Mouse (Mus musculus): ENCODE results near the gene Serpinb9b. TPM values are rescaled to one million over a fixed set of nuclear protein-coding genes. Genes with fewer than 3 reads are reported as not detected.

Serpinb9b gene
- polyA plus RNA-seq, 1 experiment from 2014 or later: 0.09 TPM

GRCm38 (mm10) chr13:33051697-33052096 lies 24.5 kb downstream of the Serpinb9b start:
- no peaks in the 10 kb centered on the region for H3K27me3 ChIP-seq (replicated peaks)
- H3K36me3 ChIP-seq: no peaks in the 10 kb centered on the region
- H3K27ac ChIP-seq: no peak overlapping the region
- H3K9me3 ChIP-seq: no peaks in the 10 kb centered on the region
- no peak for ATAC-seq (ENCODE audit: low FRiP score, low read depth)
- no peak overlapping the region for H3K4me2 ChIP-seq (replicated peaks)
- H3K4me3 ChIP-seq: no peak overlapping the region
- no peak overlapping the region for H3K9ac ChIP-seq
- 82% methylated on average over 3 of the region's 3 CpGs for WGBS
- H3K4me1 ChIP-seq: no peaks in the 10 kb centered on the region

- no peak overlapping the region for H3K9ac ChIP-seq
- ATAC-seq (ENCODE audit: low FRiP score, low read depth): no peak
- H3K9me3 ChIP-seq: no peaks in the 10 kb centered on the region
- no peaks in the 10 kb centered on the region for H3K27me3 ChIP-seq (replicated peaks)
- no peak overlapping the region for H3K27ac ChIP-seq
- no peak overlapping the region for H3K4me3 ChIP-seq
- 79% methylated on average over 1 of the region's 1 CpGs for WGBS
- H3K36me3 ChIP-seq: no peaks in the 10 kb centered on the region
- H3K4me2 ChIP-seq (replicated peaks): no peak overlapping the region
- no peaks in the 10 kb centered on the region for H3K4me1 ChIP-seq
Observed at GRCm38 (mm10) chr13:33063048-33063447, 35.8 kb downstream of the Serpinb9b start.

GRCm38 (mm10) chr13:33067387-33067977 lies 40.3 kb downstream of the Serpinb9b start:
- no peaks in the 10 kb centered on the region for H3K36me3 ChIP-seq
- H3K4me3 ChIP-seq: no peak overlapping the region
- H3K27me3 ChIP-seq (replicated peaks): no peaks in the 10 kb centered on the region
- H3K27ac ChIP-seq: no peak overlapping the region
- no peak overlapping the region for H3K4me2 ChIP-seq (replicated peaks)
- H3K4me1 ChIP-seq: no peaks in the 10 kb centered on the region
- 76% methylated on average over 1 of the region's 1 CpGs for WGBS
- H3K9ac ChIP-seq: no peak overlapping the region
- no peak for ATAC-seq (ENCODE audit: low FRiP score, low read depth)
- no peaks in the 10 kb centered on the region for H3K9me3 ChIP-seq

GRCm38 (mm10) chr13:33068164-33068563 lies 40.9 kb downstream of the Serpinb9b start:
- ATAC-seq (ENCODE audit: low FRiP score, low read depth): no peak
- Histone ChIP-seq H3K9me3 (no peaks in the 10 kb centered on the region), H3K27ac (no peak overlapping the region), H3K4me1 (no peaks in the 10 kb centered on the region), H3K36me3 (no peaks in the 10 kb centered on the region), H3K9ac (no peak overlapping the region), H3K4me3 (no peak overlapping the region), H3K4me2 (replicated peaks) (no peak overlapping the region), H3K27me3 (replicated peaks) (no peaks in the 10 kb centered on the region)
- WGBS: 93% methylated on average over 3 of the region's 3 CpGs

- H3K4me2 ChIP-seq (replicated peaks): no peak overlapping the region
- no peaks in the 10 kb centered on the region for H3K4me1 ChIP-seq
- H3K9ac ChIP-seq: no peak overlapping the region
- H3K9me3 ChIP-seq: no peaks in the 10 kb centered on the region
- H3K27ac ChIP-seq: no peak overlapping the region
- no peaks in the 10 kb centered on the region for H3K27me3 ChIP-seq (replicated peaks)
- no peak for ATAC-seq (ENCODE audit: low FRiP score, low read depth)
- no peaks in the 10 kb centered on the region for H3K36me3 ChIP-seq
- no peak overlapping the region for H3K4me3 ChIP-seq
- 82% methylated on average over 5 of the region's 5 CpGs for WGBS
Observed at GRCm38 (mm10) chr13:33071776-33072175, 44.6 kb downstream of the Serpinb9b start.

GRCm38 (mm10) chr13:33074029-33074428 lies 46.8 kb downstream of the Serpinb9b start:
- Histone ChIP-seq H3K27me3 (replicated peaks) (no peaks in the 10 kb centered on the region), H3K36me3 (no peaks in the 10 kb centered on the region), H3K4me1 (no peaks in the 10 kb centered on the region), H3K4me3 (no peak overlapping the region), H3K27ac (no peak overlapping the region), H3K9me3 (no peaks in the 10 kb centered on the region), H3K4me2 (replicated peaks) (no peak overlapping the region), H3K9ac (no peak overlapping the region)
- no peak for ATAC-seq (ENCODE audit: low FRiP score, low read depth)

GRCm38 (mm10) chr13:33076247-33076646 lies 49.0 kb downstream of the Serpinb9b start:
- H3K4me3 ChIP-seq: no peak overlapping the region
- no peak for ATAC-seq (ENCODE audit: low FRiP score, low read depth)
- H3K27ac ChIP-seq: no peak overlapping the region
- no peak overlapping the region for H3K4me2 ChIP-seq (replicated peaks)
- no peaks in the 10 kb centered on the region for H3K27me3 ChIP-seq (replicated peaks)
- no peaks in the 10 kb centered on the region for H3K4me1 ChIP-seq
- no peaks in the 10 kb centered on the region for H3K36me3 ChIP-seq
- H3K9me3 ChIP-seq: no peaks in the 10 kb centered on the region
- H3K9ac ChIP-seq: no peak overlapping the region
- 80% methylated on average over 3 of the region's 3 CpGs for WGBS

- WGBS: 92% methylated on average over 10 of the region's 10 CpGs
- Histone ChIP-seq H3K27me3 (replicated peaks) (no peaks in the 10 kb centered on the region), H3K36me3 (no peaks in the 10 kb centered on the region), H3K9me3 (no peaks in the 10 kb centered on the region), H3K4me2 (replicated peaks) (no peak overlapping the region), H3K9ac (no peak overlapping the region), H3K4me1 (no peaks in the 10 kb centered on the region), H3K4me3 (no peak overlapping the region), H3K27ac (no peak overlapping the region)
- ATAC-seq (ENCODE audit: low FRiP score, low read depth): no peak
Observed at GRCm38 (mm10) chr13:33077026-33077685, 49.9 kb downstream of the Serpinb9b start.

GRCm38 (mm10) chr13:33078056-33078705 lies 51.0 kb downstream of the Serpinb9b start, which contains the start of gene Serpinb1b:
Gene Serpinb1b (plus strand): TSS chr13:33078575.
- no peaks in the 10 kb centered on the region for H3K4me1 ChIP-seq
- no peak for ATAC-seq (ENCODE audit: low FRiP score, low read depth)
- no peak within 1 kb of the TSS for H3K27ac ChIP-seq
- H3K4me3 ChIP-seq: no peak within 1 kb of the TSS
- 78% methylated on average over 3 of the region's 3 CpGs for WGBS
- no peak within 1 kb of the TSS for H3K9ac ChIP-seq
- no peaks in the 10 kb centered on the region for H3K36me3 ChIP-seq
- no peaks in the 10 kb centered on the region for H3K9me3 ChIP-seq
- H3K27me3 ChIP-seq (replicated peaks): no peaks in the 10 kb centered on the region
- no peak within 1 kb of the TSS; the same call in 1 of the 2 replicates for H3K4me2 ChIP-seq (replicated peaks)

GRCm38 (mm10) chr13:33079391-33079790 lies 52.2 kb downstream of the Serpinb9b start:
- Histone ChIP-seq H3K9ac (no peak overlapping the region), H3K4me2 (replicated peaks) (no peak overlapping the region; the same call in 1 of the 2 replicates), H3K36me3 (no peaks in the 10 kb centered on the region)

GRCm38 (mm10) chr13:33080356-33080755 lies 53.1 kb downstream of the Serpinb9b start:
- H3K4me1 ChIP-seq: no peaks in the 10 kb centered on the region
- no peak overlapping the region for H3K4me3 ChIP-seq
- ATAC-seq (ENCODE audit: low FRiP score, low read depth): no peak

More at GRCm38 (mm10) chr13:33079391-33079790, 52.2 kb downstream of the Serpinb9b start:
- Histone ChIP-seq H3K27ac (no peak overlapping the region), H3K4me1 (no peaks in the 10 kb centered on the region), H3K9me3 (no peaks in the 10 kb centered on the region), H3K27me3 (replicated peaks) (no peaks in the 10 kb centered on the region), H3K4me3 (no peak overlapping the region)
- no peak for ATAC-seq (ENCODE audit: low FRiP score, low read depth)
- WGBS: 33% methylated on average over 6 of the region's 6 CpGs

GRCm38 (mm10) chr13:33083834-33084233 lies 56.6 kb downstream of the Serpinb9b start:
- H3K4me1 ChIP-seq: no peaks in the 10 kb centered on the region
- no peaks in the 10 kb centered on the region for H3K27me3 ChIP-seq (replicated peaks)
- H3K9ac ChIP-seq: no peak overlapping the region
- no peak overlapping the region for H3K27ac ChIP-seq
- no peaks in the 10 kb centered on the region for H3K36me3 ChIP-seq
- no peak overlapping the region for H3K4me2 ChIP-seq (replicated peaks)
- no peak overlapping the region for H3K4me3 ChIP-seq
- 63% methylated on average over 2 of the region's 2 CpGs for WGBS
- H3K9me3 ChIP-seq: peaks cover 6% of the 10 kb centered on the region; the same call in 1 of the 2 replicates
- no peak for ATAC-seq (ENCODE audit: low FRiP score, low read depth)

More at GRCm38 (mm10) chr13:33080356-33080755, 53.1 kb downstream of the Serpinb9b start:
- WGBS: 26% methylated on average over 3 of the region's 3 CpGs
- Histone ChIP-seq H3K36me3 (no peaks in the 10 kb centered on the region), H3K9ac (no peak overlapping the region), H3K9me3 (no peaks in the 10 kb centered on the region), H3K4me2 (replicated peaks) (no peak overlapping the region), H3K27ac (no peak overlapping the region), H3K27me3 (replicated peaks) (no peaks in the 10 kb centered on the region)

All from neural tube, embryonic 12.5 days (tissue).